Mouse (Mus musculus): ENCODE data around the gene Spag7.

Gene Spag7

DNA sequence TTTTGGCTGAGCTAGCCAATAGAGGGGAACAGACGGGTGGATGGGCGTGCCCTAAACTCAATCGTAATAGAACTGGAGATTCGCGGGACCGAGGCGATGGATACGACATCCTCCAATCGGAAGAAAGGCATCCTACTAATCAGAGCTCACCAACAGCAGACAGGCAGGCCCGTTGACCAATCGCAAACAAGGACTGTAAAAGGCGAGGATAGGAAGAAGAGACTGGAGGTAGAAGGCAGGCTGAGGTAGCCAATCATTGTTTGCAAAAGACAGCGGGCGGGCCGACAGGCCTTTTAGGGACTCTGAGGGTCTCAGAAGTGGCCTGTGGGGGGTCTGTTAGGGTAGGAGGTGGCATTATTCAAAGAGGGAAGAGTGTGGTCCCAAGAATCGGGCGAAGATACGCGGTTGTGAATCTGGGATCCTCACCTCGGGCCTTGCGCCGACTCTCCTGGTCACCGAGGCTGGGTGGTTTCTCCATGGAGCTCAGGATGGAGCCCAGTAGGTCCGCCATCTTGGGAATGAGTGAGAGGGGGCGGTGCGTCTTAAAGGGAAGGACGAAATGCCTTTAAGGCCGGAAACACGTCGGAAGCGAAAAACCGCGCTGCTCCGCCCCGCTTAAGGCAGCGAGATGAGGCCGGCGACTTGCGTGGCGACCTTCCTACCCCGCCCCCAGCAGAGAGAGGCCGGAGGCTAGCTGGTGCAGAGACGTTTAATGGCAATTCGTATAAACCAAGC, at the start of gene Spag7:
Gene Spag7, minus strand, starts transcription at position 646 of the 735 bp plus-strand sequence.
- DNase-seq, result peak; percentile 99

DNA sequence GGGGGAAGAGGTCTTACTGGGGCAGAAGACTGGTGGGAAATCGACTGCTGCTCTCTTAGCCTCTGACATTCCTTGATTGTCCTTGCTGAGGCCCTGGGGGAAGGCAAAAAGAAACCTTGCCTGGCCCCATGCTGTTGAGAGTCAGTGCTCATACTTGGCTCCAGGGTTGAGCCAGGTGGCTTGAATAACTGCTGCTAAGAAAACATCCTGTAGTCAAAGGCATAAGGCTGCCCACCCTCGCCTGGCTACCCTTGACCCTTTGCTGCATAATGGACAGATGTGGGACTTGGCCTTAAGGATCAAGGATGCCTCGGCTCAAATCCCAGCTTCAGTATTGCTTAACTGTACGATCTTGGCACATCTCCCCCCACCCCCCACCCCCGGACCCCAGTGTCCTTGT, 49.3 kb upstream of the Spag7 start:
- no peak for DNase-seq

DNA sequence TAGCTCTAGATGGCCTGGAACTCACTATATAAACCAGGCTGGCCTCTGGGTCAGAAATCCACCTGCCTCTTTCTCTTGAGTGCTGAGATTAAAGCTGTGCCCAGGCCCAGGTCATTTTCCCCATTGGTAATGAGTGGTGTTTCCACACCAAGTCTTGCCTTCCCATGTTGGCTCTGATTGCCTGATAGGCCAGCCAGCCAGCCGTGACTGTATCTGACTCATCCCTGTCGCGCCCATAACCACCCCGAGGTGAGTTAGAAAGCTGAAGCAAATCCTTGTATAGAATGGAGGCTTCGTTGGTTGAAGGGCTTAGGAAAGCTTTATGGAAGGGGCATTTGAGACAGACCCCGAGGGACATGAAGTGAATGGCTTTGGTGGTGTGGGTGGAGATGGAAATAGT, 46.6 kb upstream of the Spag7 start:
- DNase-seq, result no peak

DNA sequence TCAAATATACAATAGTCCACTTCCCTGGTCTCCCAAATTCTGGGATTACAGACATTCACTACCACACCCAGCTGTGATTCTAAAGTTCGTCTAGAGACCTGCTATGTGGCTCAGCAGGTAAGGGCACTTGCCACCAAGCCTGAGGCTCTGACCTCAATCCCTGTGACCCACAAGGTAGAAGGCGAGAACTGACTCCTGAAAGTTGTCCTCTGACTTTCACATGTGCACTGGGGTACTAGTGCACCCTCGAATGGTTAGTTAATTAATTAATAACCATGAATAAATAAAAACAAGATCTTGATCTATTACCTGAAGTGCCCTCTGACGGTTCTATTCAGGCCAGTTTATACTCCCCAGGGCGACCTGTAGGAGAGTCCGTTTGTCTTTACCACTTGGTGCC, 44.0 kb upstream of the Spag7 start:
- DNase-seq, result no peak

DNA sequence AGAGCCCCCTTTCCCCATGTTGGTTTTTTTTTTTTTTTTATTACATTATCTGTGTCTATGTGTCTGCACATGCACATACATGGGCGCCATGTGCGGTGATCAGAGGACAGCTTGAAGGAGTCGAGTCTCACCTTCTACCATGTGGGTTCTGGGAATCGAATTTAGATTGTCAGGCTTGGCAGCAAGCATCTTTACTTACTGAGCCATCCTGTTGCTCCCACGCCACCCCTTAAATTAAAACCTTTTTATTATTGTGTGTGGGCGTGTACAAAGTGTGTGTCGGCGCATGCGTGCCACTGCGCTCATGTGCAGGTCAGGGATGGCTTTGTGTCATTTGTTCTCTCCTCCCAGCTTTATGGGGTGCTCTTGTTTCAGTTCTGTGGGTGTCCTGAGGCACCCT, 41.8 kb upstream of the Spag7 start:
- DNase-seq, result no peak

DNA sequence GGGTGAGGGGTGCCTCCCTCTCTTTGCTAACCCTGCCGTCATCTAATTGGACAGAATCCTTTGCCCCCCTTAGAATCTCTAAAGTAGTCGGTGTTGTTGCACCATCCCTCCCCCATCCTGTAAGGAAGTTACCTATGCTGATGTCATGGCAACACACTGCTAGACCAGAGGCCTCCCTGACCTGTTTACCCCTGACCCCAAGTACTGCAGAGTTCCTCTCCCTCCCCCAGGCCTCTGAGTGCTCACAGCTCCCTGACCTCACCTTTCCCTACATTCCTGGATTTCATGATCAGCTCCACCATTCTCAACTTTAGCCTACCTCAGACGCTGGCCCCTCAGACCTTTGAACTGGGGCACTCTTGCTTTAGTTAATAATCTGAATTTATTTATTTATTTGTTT, 36.9 kb upstream of the Spag7 start:
- no peak for DNase-seq

DNA sequence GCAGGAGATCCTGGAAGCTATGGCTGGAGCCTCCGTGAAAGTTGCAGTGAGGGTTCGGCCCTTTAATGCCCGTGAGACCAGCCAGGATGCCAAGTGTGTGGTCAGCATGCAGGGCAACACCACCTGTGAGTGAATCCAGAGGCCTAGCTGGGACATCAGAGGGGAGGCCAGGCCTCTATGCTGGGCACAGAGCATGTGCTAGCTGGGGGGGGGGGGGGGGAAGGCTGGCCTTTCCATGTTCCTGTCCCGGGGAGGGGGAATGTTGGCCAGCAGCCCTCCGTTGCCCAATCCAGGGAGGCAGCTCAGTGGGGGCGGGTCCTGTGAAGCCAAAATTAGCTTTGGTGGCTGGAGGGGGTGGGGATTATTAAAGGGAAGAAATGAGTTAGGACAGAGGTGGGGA, 33.6 kb upstream of the Spag7 start:
- no peak for DNase-seq

DNA sequence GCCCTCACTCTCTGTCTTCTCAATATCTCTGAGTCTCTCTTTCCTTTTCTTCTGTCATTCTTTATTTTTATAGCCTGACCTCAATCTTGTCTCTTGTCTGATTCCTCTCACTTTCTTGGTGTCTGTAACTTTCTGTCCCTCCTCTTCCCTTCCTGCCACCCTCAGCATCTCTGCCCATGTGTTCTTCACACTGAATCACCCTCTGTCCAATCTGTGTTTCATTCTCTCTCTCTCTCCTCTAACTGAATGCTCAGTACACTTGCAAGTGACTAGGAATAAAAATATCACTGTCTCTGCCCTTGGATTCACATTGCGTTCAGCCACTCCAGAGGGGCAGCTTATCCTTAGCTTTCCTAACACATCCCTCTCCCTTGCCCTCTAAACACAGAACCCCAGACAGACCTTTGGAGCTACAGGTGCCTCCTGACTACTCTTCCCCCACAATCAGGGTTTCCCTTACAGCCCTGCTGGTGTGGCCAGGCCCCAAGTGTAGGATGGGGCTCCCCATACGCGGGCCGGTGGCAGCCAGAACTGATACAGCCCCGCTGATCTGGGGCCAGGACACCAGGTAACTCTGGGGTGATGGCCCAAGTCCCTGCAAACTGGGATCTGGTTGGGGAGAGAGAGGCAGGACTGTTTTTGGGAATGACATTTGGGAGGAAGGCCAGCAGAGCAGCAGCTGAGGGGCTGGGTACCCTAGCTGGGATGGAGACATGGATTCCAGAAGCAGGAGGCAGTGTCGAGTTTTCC, 32.9 kb upstream of the Spag7 start:
- no peak for DNase-seq

DNA sequence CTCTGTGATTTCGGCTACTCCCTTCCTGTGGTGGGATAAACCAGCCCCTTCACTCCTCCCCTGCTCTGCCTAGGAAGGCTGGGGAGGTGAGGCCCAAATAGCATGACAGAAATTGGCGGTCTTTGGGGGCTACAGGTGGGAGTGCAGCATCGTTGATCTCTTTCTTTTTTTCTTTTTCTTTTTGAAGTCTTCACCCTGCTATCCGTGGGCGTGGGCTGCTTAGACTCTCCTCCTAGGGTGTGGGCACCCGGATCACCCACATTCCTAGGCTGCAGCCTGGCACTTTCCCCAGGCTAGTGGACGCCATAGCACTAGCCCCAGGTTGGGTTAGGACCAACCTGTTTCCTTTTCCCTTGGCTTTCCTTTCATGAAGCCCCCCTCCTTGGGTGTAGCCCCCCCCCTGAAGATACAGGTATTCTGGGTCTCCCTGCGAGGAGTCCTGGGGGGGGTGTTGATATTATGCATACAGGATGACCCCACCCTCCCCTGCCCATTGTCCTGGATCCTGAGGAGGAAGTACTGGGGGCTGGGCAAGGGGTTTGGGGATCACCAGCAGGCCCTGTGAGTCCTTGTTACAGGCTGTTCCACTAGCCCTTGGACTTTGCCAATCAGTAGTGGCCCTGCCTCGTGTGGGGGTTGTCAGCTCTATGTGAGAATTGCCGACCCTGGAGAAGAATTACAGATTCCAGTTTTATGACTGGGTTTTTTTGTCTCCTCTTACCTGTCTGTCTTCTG, 32.2 kb upstream of the Spag7 start:
- peak; percentile 37 for DNase-seq

DNA sequence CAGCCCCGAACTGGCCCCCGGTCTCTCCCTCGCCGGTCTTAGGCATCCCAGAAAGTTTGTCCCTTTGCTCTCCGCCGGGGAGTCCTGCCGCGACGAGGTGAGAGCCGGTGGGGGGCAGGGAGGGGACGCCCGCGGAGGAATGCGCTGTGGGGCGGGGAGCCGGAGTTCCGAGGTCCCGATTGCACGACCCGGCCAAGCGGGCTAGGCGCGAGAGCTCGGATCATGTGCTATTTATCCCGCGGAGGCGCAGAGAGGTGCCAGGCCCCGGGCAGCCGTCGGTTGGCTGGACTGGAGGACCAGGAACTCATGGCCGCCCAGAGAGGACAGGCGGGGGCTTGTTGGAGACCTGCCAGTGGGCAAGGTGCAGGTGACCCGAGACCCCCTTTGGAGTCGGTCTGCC, 31.4 kb upstream of the Spag7 start:
- peak; percentile 87 for DNase-seq

DNA sequence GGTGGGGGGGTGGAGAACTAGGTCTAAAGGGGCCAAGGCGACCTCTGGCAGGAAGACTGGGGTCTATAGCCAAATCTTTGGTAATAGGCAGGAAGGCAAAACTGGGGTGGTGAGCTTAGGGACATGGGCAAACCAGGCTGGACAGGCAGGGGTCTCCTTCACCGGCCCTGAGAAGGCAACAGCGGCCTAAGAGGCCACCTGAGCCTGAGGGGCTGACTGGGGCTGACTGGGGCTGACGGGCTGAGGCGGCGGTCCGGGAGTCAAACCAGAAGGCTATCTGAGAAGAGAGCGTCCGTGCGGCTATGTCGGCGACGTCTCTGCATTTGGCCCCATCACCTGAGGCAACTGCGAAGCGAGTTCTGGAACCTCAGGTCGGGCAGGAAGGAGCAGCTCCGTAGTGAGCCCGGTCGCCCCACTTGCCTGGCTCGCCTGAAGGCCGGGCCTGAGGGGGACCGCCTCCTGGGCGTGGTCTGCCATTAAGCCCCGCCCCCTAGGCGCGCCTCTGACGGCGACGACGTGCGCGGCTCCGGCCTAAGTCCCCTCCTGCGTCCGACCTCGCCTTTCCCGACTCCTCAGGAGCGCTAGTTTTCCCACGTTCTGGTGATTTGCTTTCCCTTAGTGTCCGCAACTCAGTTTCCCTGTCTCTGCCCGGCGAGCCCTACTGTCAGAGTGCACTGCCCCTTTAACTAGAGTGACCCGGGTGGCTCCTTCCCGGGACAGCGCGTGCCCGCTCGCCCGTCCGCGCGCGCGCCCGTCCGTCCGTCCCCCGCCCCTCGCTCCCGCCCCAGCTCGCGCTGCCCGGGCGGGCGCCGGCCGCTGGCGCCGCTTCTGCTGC, 30.7 kb upstream of the Spag7 start, which contains the start of the genes Inca1 and Kif1c:
Gene Inca1, minus strand, starts transcription at position 434 of the 835 bp plus-strand sequence.
Gene Kif1c, plus strand, starts transcription at position 827 of the 835 bp plus-strand sequence.
- peak; percentile 97 for DNase-seq

DNA sequence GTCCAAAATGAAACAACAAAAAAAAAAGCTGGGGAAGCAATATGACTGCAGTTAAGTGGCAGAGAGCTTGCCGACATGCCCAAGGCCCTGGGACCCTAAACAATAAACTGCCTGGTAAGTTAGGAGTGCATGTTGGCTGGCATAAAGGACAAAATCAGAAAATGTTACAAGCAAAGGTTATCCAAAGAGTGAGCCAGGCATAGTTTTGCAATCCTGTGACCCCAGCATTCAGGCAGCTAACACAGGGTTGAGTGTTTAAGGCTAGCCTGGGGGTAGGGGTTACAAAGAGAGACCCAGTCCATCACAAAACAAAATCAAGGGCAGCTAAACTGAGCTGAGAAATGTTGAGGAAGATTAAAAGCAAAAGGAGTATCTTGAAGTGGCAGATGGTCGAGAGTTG, 29.8 kb upstream of the Spag7 start:
- DNase-seq, result no peak

DNA sequence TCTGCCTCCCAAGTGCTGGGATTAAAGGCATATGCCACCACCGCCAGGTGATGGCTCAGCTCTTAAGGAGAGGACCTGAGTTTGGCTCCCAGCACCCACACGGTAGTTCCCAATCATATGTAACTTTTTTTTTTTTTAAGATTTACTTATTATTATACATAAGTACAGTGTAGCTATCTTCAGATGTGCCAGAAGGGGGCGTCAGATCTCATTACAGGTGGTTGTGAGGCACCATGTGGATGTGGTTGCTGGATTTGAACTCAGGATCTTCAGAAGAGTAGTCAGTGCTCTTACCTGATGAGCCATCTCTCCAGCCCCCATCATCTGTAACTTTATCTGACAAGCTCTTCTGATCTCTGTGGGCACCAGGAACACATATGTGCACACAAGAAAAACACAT, 28.2 kb upstream of the Spag7 start:
- DNase-seq, result no peak

DNA sequence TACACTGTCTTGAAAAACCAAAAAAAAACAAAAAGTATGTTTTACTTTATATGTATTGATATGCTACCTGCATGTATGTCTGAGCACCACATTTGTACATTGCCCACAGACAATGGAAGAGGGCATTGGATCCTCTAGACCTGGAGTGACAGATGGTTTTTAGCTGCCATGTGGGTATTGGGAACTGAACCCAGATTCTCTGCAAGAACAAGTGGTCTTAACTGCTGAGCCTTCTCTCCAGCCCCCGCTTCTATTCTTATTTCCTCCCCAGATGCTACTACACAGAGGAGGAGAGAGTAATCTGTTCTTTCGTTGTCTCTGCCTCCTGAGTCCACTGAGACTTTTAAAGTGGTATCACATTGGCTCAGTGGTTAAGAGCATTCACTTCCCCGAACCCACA, 24.3 kb upstream of the Spag7 start:
- DNase-seq, result no peak

DNA sequence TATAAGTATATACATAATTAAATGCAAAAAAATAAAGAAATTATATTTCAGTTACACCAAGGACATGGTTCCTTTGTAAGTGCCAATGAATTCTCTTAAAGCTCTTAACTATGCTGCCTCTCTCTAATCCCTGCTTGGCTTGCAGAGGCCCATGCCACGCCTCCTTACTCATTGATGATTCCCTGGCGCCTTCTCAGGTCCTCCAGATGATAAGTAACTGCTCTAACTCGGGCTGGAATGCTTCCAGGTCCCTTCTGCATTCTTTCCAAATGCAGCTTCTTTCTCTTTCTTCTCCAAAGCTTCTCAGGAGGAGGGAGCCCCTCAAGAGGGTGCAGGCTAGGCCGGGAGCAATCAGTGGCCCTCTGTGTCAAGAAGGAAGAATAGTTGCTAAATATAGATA, 20.4 kb upstream of the Spag7 start:
- peak; percentile 52 for DNase-seq

DNA sequence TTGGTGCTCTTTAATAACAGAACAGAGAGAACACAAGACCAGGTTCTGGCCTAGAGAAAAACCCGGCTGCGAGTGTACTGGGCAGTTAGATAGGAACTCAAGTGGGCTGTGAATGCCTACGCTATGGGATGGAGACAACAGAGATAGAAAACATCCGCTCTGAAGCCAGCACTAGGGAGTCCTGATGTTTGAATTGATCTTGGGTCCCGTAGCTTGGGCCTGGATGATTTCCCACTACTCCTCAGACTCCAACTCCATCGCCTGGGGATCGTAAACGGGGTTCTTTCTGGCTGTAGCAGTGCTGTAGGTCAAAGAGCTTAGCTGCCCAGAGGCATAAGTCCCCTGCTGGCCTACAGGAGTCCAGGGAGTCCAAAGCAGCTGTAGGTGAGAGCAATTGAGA, 19.2 kb upstream of the Spag7 start:
- DNase-seq, result no peak

DNA sequence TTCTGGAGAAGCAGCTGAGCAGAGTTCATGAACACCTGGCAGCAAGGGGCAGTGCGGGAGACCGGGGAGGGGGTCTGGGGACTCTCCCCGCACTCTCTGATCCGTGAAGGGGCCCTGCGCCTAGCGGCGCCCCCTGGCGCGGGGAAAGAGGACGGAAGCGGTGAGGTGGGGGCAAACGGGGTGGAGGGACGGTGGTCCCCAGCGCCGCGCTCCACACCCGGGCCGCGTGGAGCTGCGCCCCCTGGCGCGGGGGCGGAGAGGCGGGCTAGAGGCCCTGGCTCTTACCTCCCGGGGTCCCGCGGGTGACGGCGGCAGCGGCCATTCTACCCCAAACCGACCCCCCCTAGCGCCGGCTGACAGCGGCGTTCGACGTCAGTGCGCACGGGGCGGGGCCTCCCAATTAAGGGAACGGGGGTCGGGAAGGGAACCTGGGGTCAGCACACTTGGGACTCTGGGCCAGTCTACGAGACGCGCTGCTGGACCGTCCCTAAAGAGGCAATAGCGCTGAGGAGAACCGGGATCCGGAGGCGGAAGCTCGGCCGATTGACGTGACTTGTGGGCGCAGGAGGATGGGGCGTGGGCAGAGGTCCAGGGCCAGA, 18.5 kb upstream of the Spag7 start, which contains the start of gene Camta2:
Gene Camta2, minus strand, starts transcription at position 505 of the 599 bp plus-strand sequence.
- peak; percentile 94 for DNase-seq

DNA sequence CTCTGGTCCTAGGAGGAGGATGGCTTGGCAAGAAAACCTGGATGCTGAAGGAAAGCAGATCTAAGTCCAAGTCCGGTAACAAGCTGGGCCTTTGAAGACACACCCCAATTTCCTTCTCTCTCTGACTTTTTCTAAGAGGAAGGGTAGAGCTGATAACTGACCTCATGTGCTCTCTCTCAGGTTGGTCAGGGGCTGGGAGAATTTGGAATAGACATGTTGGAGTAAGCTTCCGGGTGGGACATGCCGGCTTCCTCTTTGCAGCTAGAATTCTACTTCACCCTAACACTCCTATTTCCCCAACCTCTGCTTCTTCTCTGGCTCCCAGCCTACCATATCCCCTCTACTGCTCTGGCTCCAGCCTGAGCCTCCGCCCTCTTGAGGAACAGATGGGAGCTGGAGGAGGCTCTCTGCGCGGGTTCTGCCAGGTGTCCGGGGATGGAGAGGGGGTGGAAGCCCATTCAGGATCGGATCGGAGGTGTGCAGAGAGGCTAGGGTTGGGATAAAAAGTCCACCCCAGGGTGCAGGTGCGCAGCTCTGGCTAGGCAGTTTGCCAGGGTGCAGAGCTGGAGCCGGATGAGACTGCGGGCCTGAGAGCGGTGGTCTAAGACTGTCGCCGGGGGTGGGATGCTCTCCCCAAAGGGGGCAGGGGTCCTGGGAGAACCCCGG, 17.8 kb upstream of the Spag7 start:
- peak; percentile 45 for DNase-seq

DNA sequence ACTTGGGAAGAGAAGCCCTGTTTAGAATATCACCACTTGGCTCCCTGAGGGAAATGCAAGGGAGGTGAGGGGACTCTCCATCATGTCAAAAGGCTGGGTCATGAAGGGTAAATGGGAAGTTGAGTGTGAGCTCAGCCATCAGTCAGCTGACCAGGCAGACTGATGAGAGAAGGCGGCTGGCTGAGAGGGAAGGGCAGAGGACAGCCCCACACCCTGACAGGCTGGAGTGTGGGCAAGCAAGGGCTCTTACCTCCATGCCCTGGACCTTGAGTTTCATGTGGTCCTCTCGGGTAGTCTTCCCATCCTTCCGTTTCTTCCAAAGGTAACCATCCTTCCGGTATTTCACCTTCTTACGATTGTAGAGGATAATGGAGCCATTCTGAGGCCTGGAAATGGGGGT, 14.4 kb upstream of the Spag7 start:
- DNase-seq, result no peak

DNA sequence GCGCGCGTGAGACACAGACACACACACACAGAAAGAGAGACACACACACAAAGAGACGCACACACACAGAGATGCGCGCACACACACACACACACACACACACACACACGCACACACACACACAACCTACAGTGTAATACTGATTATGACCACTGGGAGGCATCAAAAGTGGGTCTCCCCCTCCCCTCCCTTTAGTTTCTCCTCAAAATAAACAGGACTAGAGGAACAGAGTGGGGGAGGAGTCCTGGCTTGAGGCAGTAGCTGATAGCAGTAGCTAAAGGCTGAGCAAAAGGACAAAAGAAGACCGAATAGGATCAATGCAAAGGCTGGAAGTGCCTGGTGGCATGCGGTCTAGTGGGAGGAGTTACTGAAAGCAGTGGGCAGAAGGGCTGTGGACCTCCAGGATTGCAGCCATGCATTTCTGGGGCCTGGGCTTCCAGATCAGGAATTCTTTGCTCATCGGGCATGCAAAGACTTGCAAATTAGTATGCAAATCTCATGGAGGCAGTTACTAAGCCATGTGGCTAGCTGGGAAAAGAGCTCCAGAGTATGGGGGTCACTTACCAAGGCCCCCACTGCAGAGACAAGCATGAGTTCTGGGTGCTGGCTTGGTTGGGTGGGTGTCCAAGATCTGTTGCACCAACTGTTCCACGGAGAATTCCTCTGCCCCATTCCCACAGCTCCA, 12.8 kb upstream of the Spag7 start:
- peak; percentile 30 for DNase-seq

DNA sequence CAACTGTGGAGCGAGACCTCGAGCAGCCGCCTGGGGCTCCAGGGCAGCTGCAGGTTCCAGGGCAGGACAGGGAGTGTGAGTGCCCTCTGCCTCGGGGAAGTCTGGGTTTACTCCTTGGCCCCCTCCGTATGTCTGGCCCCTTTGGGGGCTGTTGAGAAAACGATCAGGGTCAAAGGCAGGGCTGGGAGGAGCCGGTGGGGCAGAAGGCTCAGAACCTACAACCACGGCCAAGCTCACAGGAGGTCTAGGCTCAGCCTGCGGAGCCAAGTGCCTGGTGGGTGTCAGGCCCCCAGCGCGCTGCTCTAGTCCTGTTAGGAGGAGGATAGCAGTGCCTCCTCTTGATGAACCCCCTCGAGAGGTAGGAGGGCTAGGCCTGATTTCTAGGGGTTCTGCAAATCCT, 12.0 kb upstream of the Spag7 start:
- DNase-seq, result no peak
